Mouse (Mus musculus) kidney, postnatal 0 days (tissue): ENCODE data around the gene Aagab. TPM values are rescaled to one million over a fixed set of nuclear protein-coding genes. Genes with fewer than 3 reads are reported as not detected.

Experiments
- ATAC-seq: fragments of 200-750 bp; cut with Nextera tagmentation; replicated peaks from 2 replicates; pipeline ENCODE4 v1.8.0; 2017; ENCODE audit warnings: low read depth, moderate number of reproducible peaks, moderate TSS enrichment, moderate library complexity; ENCODE audit not compliant: low FRiP score
- DNase-seq: peaks from one replicate; pipeline ENCODE4 v3.0.0-alpha.2; 2016; ENCODE audit warnings: low spot score
- H3K27ac ChIP-seq: fragments of 300-500 bp; sonication (generic); 2 replicates; pipeline ENCODE4 v1.5.1; 2014; ENCODE audit warnings: mild to moderate bottlenecking
- H3K27me3 ChIP-seq: fragments of 300-500 bp; sonication (generic); 2 replicates; pipeline ENCODE4 v1.6.1; 2014; ENCODE audit warnings: low read length, mixed read lengths; ENCODE audit not compliant: insufficient read depth
- H3K36me3 ChIP-seq: fragments of 300-500 bp; sonication (generic); 2 replicates; pipeline ENCODE4 v1.6.1; 2014; ENCODE audit warnings: low read length, mixed read lengths; ENCODE audit not compliant: insufficient read depth
- H3K4me1 ChIP-seq: fragments of 300-500 bp; sonication (generic); replicated peaks from 2 replicates; pipeline ENCODE4 v1.6.1; 2014; ENCODE audit warnings: antibody characterized with exemption, low read length, mixed read lengths; ENCODE audit not compliant: insufficient read depth
- H3K4me2 ChIP-seq: fragments of 300-500 bp; sonication (generic); 2 replicates; pipeline ENCODE4 v1.6.1; 2014; ENCODE audit warnings: mild to moderate bottlenecking, low read length, moderate library complexity, mixed read lengths
- H3K4me3 ChIP-seq: fragments of 300-500 bp; sonication (generic); replicated peaks from 2 replicates; pipeline ENCODE4 v1.5.1; 2014; ENCODE audit warnings: low read depth, low read length
- H3K9ac ChIP-seq: fragments of 300-500 bp; sonication (generic); 2 replicates; pipeline ENCODE4 v1.6.1; 2014; ENCODE audit warnings: low read depth, low read length
- H3K9me3 ChIP-seq: fragments of 300-500 bp; sonication (generic); replicated peaks from 2 replicates; pipeline ENCODE4 v1.6.1; 2016; ENCODE audit warnings: low read length, inconsistent platforms, mixed read lengths
- CTCF ChIP-seq: IDR thresholded peaks from 2 replicates; pipeline ENCODE4 v1.5.1; 2016; ENCODE audit warnings: antibody characterized with exemption, low read depth, mild to moderate bottlenecking, moderate library complexity
- WGBS: fragments of 180-500 bp; shearing (Covaris S2); extraction: QIAGEN DNeasy Blood & Tissue Kit; methylation state at CpG from one replicate; pipeline ENCODE4 v1.1.7; 2014; 5-methylcytosine and 5-hydroxymethylcytosine counted together
- polyA plus RNA-seq: library from polyadenylated mRNA; unstranded; fragments of >200 nt; fragmentation: Nextera tagmentation; extraction: Ambion mirVana; gene quantifications from 2 replicates; pipeline ENCODE4 v1.2.1, GENCODE M21; 2015

Gene Aagab
- polyA plus RNA-seq, result 29.0 and 32.2 TPM in 2 replicates

DNA sequence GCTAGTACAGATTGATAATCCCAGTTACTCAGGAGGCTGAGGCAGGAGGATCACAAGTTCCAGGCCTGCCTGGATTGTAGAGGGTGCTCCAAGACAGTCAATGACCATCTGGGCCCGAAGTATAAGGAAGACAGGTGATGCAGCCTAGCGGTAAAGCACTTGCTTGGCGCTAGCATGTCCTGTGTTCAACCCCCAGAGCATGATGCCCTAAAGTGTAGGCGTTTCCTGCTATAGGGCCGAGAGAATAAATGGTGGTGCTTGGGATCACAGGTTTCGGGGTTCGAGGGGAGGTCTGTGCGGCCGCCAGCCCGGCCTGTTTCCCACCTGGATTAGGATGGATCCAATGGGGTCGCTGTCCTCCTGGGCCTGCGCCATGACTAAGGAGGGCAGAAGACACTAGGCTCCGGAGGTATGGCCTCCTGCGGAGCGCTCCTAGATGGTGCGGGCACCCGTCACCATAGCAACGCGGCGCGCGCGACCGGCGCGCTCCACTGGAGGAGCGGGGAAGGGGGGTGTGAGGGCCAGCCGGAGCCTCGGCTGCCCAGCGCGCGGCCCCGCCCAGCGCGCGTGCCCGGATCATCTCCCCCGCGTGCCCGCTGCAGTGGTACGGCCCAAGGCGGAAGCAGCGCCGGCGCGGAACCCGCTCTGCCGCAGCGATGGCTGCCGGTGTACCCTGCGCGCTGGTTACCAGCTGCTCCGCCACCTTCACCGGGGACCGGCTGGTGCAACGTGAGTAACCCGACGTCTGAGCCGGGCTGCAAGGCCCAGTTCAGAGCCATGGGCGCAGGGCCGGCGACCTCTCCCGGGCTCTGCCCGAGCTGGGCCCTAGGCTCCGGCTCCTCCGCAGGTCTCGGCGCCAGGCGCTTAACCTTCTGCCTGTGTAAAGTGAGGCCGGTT, at the start of gene Aagab, which contains the start of gene Iqch:
Aagab (plus strand) TSS at position 618 of the 897 bp plus-strand sequence.
Iqch (minus strand) TSS at position 451 of the 897 bp plus-strand sequence.
- DNase-seq (peak; percentile 95), ATAC-seq (peak; percentile 98)
- Histone ChIP-seq H3K27me3 (no peaks in the 10 kb centered on the region), H3K36me3 (no peaks in the 10 kb centered on the region), H3K4me1 (0 out of 2 replicates have a peak, but pooled peaks cover 9% of the 10 kb centered on the region), H3K4me3 (peak within 1 kb of the TSS; percentile 94), H3K9ac (peak within 1 kb of the TSS; percentile 85), H3K27ac (peak within 1 kb of the TSS; percentile 65; the same call in 1 of the 2 replicates), H3K4me2 (peak within 1 kb of the TSS; percentile 58), H3K9me3 (no peaks in the 10 kb centered on the region)
- whole genome bisulfite sequencing, result 2% methylated on average over 68 of the region's 70 CpGs
- TF ChIP-seq CTCF, result no peak

DNA sequence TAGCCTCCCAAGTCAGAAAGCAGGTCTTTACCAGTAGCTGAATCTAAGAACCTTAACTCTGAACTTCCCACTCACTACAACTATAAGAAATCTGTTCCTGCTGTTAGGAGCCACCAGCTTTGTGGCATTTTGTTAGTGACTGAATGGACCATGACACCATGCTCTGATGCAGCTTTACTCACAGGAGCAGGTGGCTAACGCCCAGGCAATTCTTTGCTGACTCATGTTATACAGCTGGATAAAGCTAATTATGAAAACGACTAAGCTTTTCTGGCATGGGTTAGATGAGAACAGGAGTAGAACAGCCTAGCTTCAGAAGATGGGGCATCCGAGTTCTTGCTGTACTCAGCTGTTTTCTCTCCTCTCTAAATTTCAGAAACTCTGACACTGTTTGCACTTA, 48.8 kb upstream of the Aagab start:
- no peaks in the 10 kb centered on the region for H3K9me3 ChIP-seq
- DNase-seq (no peak), ATAC-seq (no peak)
- H3K4me2 ChIP-seq, result no peak overlapping the region
- H3K9ac ChIP-seq, result no peak overlapping the region
- WGBS, result 82% methylated on average over 3 of the region's 3 CpGs
- no peak overlapping the region for H3K27ac ChIP-seq
- H3K36me3 ChIP-seq, result no peaks in the 10 kb centered on the region
- no peaks in the 10 kb centered on the region for H3K4me1 ChIP-seq
- H3K4me3 ChIP-seq, result no peak overlapping the region
- H3K27me3 ChIP-seq, result no peaks in the 10 kb centered on the region
- no peak for TF ChIP-seq CTCF

DNA sequence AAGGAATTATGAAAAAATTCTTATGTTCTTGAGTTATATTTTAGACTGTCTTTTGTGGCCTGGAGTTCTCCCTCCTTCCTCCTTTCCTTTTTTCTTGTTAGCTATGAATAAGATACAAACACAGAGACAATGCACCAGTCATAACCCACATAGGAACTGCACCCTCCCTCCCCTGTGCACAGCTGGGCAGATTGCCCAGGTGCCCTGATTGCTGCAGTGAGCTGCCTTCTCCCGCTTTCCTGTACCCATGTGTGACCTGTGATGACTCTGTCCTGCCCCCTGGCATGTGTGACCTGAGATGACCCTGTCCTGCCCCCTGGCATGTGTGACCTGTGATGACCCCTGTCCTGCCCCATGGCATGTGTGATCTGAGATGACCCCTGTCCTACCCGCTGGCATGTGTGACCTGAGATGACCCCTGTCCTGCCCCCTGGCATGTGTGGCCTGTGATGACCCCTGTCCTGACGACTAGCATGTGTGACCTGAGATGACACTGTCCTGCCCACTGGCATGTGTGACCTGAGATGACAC, 46.9 kb upstream of the Aagab start:
- Histone ChIP-seq H3K9me3 (no peaks in the 10 kb centered on the region), H3K4me1 (no peaks in the 10 kb centered on the region), H3K4me3 (no peak overlapping the region), H3K27me3 (no peaks in the 10 kb centered on the region), H3K27ac (no peak overlapping the region), H3K36me3 (no peaks in the 10 kb centered on the region), H3K9ac (no peak overlapping the region), H3K4me2 (no peak overlapping the region)
- no peak for DNase-seq
- ATAC-seq, result no peak
- 64% methylated on average over 3 of the region's 3 CpGs for whole genome bisulfite sequencing
- TF ChIP-seq CTCF, result no peak

DNA sequence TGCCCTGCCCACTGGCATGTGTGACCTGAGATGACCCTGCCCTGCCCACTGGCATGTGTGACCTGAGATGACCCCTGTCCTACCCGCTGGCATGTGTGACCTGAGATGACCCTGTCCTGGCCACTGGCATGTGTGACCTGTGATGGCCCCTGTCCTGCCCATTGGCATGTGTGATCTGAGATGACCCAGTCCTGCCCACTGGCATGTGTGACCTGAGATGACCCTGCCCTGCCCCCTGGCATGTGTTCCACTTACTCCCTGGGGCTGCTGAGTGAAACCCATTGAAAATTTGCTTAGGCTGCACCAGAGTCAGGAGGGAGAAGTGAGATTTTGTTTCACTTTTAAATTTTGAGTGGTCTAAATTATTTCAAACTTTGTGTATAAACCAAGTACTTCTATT, 46.1 kb upstream of the Aagab start:
- H3K27me3 ChIP-seq, result no peaks in the 10 kb centered on the region
- no peak overlapping the region for H3K27ac ChIP-seq
- ATAC-seq, result no peak
- H3K4me3 ChIP-seq, result no peak overlapping the region
- no peak for DNase-seq
- no peaks in the 10 kb centered on the region for H3K36me3 ChIP-seq
- H3K9ac ChIP-seq, result no peak overlapping the region
- H3K9me3 ChIP-seq, result no peaks in the 10 kb centered on the region
- WGBS, result 74% methylated on average over 1 of the region's 1 CpGs
- no peaks in the 10 kb centered on the region for H3K4me1 ChIP-seq
- no peak overlapping the region for H3K4me2 ChIP-seq
- no peak for TF ChIP-seq CTCF

DNA sequence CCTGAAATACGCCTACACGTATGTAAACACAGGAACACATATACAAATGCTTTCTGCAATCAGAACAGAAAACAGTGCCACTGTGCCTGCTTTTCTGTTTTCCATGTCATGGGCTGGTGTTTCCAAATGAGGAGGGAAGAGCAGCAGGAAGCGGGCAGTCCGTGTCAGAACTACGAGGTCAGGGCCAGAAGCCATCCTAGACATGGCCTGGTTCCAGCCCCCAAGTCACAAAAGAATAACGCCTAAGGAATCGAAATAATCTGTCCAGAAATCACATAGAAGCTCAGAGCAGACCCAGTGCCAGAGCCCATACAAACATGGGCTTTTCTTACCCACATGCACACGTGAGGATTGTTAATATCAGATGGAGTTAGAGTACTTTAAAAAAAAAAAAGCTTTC, 45.5 kb upstream of the Aagab start:
- Histone ChIP-seq H3K27ac (no peak overlapping the region), H3K9ac (no peak overlapping the region), H3K4me3 (no peak overlapping the region), H3K4me1 (no peaks in the 10 kb centered on the region), H3K27me3 (no peaks in the 10 kb centered on the region), H3K36me3 (no peaks in the 10 kb centered on the region), H3K9me3 (no peaks in the 10 kb centered on the region), H3K4me2 (no peak overlapping the region)
- 70% methylated on average over 8 of the region's 8 CpGs for WGBS
- ATAC-seq (no peak), DNase-seq (no peak)
- no peak for TF ChIP-seq CTCF

DNA sequence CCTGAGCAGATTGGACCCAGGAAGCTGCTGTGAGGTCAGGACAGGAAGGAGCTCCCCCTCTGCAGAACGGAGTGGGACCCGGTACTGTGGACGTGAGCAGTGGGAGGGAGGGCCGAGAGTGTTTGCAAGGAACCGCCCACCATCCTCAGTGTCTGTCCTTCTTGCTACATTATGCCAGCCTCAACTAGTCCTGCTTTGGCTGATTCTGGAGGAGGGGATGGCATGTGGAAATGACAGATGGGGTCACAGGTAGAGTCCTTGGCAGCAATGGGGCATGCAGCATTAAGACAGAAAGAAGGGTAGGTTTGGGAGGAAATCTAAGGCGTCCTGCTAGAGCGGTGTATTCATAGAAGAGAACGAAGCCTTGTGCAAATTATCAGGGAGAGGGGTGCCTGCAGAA, 40.5 kb upstream of the Aagab start:
- H3K27ac ChIP-seq, result no peak overlapping the region
- no peak overlapping the region for H3K4me3 ChIP-seq
- DNase-seq (no peak), ATAC-seq (no peak)
- no peaks in the 10 kb centered on the region for H3K9me3 ChIP-seq
- H3K4me2 ChIP-seq, result no peak overlapping the region
- no peaks in the 10 kb centered on the region for H3K27me3 ChIP-seq
- TF ChIP-seq CTCF, result no peak
- H3K9ac ChIP-seq, result no peak overlapping the region
- no peaks in the 10 kb centered on the region for H3K4me1 ChIP-seq
- 61% methylated on average over 8 of the region's 8 CpGs for WGBS
- no peaks in the 10 kb centered on the region for H3K36me3 ChIP-seq
